Mouse (Mus musculus) hindbrain, embryonic 15.5 days (tissue): Measurements from ENCODE around the gene Gm13272. TPM values are rescaled to one million over a fixed set of nuclear protein-coding genes. Genes with fewer than 3 reads are reported as not detected.
"Not testable (repeated sequence)": the region's sequence is repeated elsewhere in the genome, so short reads cannot be mapped to it uniquely, and the experiment has no call there.

ENCODE experiments used
- ATAC-seq: fragments of 200-750 bp; cut with Nextera tagmentation; 2 replicates; pipeline ENCODE4 v1.8.0; 2017; ENCODE audit warnings: low read depth, moderate number of reproducible peaks, moderate TSS enrichment; ENCODE audit not compliant: low FRiP score
- H3K27ac ChIP-seq: fragments of 300-500 bp; sonication (generic); replicated peaks from 2 replicates; pipeline ENCODE4 v1.5.1; 2015; ENCODE audit warnings: mild to moderate bottlenecking, inconsistent platforms
- H3K27me3 ChIP-seq: fragments of 300-500 bp; sonication (generic); 2 replicates; pipeline ENCODE4 v1.6.1; 2015; ENCODE audit warnings: control low read depth, inconsistent platforms
- H3K36me3 ChIP-seq: fragments of 300-500 bp; sonication (generic); 2 replicates; pipeline ENCODE4 v1.6.1; 2015; ENCODE audit warnings: control low read depth, inconsistent platforms
- H3K4me1 ChIP-seq: fragments of 300-500 bp; sonication (generic); replicated peaks from 2 replicates; pipeline ENCODE4 v1.6.1; 2015; ENCODE audit warnings: control low read depth, inconsistent platforms
- H3K4me2 ChIP-seq: fragments of 300-500 bp; sonication (generic); 2 replicates; pipeline ENCODE4 v1.6.1; 2015; ENCODE audit warnings: moderate library complexity, mild to moderate bottlenecking, inconsistent platforms
- H3K4me3 ChIP-seq: fragments of 300-500 bp; sonication (generic); 2 replicates; pipeline ENCODE4 v1.5.1; 2015; ENCODE audit warnings: mild to moderate bottlenecking, inconsistent platforms
- H3K9ac ChIP-seq: fragments of 300-500 bp; sonication (generic); 2 replicates; pipeline ENCODE4 v1.6.1; 2015; ENCODE audit warnings: inconsistent platforms
- H3K9me3 ChIP-seq: fragments of 300-500 bp; sonication (generic); 2 replicates; pipeline ENCODE4 v1.6.1; 2016; ENCODE audit warnings: control low read depth, inconsistent platforms
- WGBS: fragments of 180-500 bp; shearing (Covaris S2); methylation state at CpG from one replicate; pipeline ENCODE4 v1.1.7; 2015; 5-methylcytosine and 5-hydroxymethylcytosine counted together
- polyA plus RNA-seq: library from polyadenylated mRNA; unstranded; fragments of >200 nt; fragmentation: Nextera tagmentation; extraction: Ambion mirVana; gene quantifications from 2 replicates; pipeline ENCODE4 v1.2.1, GENCODE M21; 2015

Gene Gm13272
- polyA plus RNA-seq, 1 experiment from 2014 or later: not detected

- not testable (repeated sequence) for H3K27ac ChIP-seq, H3K9ac ChIP-seq, H3K36me3 ChIP-seq, H3K27me3 ChIP-seq, ATAC-seq, H3K4me1 ChIP-seq, H3K9me3 ChIP-seq
- WGBS: under 1% methylated on average over 24 of the region's 28 CpGs
- peak overlapping the region; percentile 65 for H3K4me2 ChIP-seq
- peak overlapping the region; percentile 34 for H3K4me3 ChIP-seq
Observed at GRCm38 (mm10) chr4:88760431-88760830, 19.2 kb upstream of the Gm13272 start.

DNA sequence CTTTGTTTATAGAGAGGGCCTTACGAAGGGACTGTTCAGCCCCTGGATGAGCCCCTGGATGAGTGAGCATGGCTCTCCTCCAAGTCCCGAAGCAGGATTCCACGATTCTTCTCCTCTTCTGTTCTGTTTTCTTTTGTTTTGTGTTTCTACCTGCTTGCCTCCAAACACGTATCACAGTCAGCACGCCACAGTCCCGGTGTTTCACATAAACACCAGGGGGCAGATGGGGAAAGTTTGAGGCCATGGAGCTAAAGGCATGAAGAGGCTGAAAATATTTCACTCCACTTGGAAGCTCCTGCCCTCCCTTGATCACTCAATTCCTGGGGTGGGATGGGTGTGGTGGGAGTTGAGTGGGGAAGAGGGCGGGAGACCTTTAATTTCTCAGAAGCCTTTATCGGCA lies 17.9 kb upstream of the Gm13272 start:
- H3K27ac ChIP-seq, H3K36me3 ChIP-seq, H3K27me3 ChIP-seq, H3K4me2 ChIP-seq, H3K4me1 ChIP-seq, H3K9ac ChIP-seq, H3K4me3 ChIP-seq, ATAC-seq, H3K9me3 ChIP-seq: not testable (repeated sequence)
- 71% methylated on average over 6 of the region's 8 CpGs for WGBS

GRCm38 (mm10) chr4:88762341-88762740 lies 17.3 kb upstream of the Gm13272 start:
- H3K9ac ChIP-seq, H3K4me2 ChIP-seq, H3K9me3 ChIP-seq, ATAC-seq, H3K36me3 ChIP-seq, H3K4me1 ChIP-seq, H3K4me3 ChIP-seq, H3K27me3 ChIP-seq, H3K27ac ChIP-seq: not testable (repeated sequence)
- WGBS: 66% methylated on average over 9 of the region's 9 CpGs

DNA sequence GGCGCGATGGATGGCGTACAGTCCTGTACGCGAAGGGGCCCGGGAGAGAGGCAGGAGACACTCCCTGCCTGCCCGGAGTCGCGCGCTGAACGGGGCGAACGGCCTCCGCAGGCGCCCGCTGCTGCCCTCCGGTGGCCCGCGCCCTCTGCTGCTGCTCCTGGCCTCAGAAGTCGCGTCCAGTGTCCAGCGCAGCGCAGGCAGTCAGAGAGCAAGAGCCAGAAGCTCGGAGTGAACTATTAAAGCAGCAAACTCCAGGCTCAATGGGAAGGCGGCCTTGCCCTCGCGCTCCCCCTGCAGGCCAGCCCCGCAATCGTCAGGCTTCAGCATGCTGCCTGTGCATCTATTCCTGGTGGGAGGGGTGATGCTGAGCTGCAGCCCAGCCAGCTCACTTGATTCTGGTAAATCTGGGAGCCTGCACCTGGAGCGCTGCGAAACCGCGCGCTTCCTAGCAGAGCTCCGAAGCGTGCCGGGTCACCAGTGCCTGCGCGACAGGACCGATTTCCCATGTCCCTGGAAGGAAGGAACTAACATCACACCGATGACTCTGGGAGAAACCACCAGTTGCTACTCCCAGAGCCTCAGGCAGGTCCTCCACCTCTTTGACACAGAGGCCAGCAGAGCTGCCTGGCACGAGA lies 16.1 kb upstream of the Gm13272 start:
- not testable (repeated sequence) for ATAC-seq, H3K27ac ChIP-seq, H3K36me3 ChIP-seq, H3K4me1 ChIP-seq, H3K9me3 ChIP-seq, H3K27me3 ChIP-seq, H3K9ac ChIP-seq
- WGBS: 4% methylated on average over 27 of the region's 42 CpGs
- Histone ChIP-seq H3K4me3 (peak overlapping the region; percentile 36), H3K4me2 (peak overlapping the region; percentile 64)

DNA sequence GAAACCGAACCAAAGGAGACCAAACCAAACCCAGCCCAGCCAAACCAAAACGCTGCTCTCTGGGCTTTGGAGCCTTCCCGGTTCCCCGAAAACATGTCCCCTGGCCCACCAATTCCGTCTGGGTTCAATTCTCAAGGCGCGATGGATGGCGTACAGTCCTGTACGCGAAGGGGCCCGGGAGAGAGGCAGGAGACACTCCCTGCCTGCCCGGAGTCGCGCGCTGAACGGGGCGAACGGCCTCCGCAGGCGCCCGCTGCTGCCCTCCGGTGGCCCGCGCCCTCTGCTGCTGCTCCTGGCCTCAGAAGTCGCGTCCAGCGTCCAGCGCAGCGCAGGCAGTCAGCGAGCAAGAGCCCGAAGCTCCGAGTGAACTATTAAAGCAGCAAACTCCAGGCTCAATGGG lies 6.1 kb upstream of the Gm13272 start, which contains the start of gene Gm13290:
Gm13290 (plus strand) TSS at position 301 of the 400 bp plus-strand sequence.
- not testable (repeated sequence) for H3K36me3 ChIP-seq, H3K4me1 ChIP-seq, H3K27me3 ChIP-seq, H3K4me3 ChIP-seq, H3K27ac ChIP-seq, H3K4me2 ChIP-seq, ATAC-seq, H3K9me3 ChIP-seq, H3K9ac ChIP-seq
- no CpG with 5 or more reads among the region's 32 CpGs for WGBS

DNA sequence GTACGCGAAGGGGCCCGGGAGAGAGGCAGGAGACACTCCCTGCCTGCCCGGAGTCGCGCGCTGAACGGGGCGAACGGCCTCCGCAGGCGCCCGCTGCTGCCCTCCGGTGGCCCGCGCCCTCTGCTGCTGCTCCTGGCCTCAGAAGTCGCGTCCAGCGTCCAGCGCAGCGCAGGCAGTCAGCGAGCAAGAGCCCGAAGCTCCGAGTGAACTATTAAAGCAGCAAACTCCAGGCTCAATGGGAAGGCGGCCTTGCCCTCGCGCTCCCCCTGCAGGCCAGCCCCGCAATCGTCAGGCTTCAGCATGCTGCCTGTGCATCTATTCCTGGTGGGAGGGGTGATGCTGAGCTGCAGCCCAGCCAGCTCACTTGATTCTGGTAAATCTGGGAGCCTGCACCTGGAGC lies 3.0 kb upstream of the Gm13272 start, which contains the start of gene Gm13289:
Gm13289 (plus strand) TSS at position 301 of the 400 bp plus-strand sequence.
- ATAC-seq, H3K4me3 ChIP-seq, H3K9ac ChIP-seq, H3K27me3 ChIP-seq, H3K27ac ChIP-seq, H3K36me3 ChIP-seq, H3K4me2 ChIP-seq, H3K9me3 ChIP-seq, H3K4me1 ChIP-seq: not testable (repeated sequence)
- no CpG with 5 or more reads among the region's 29 CpGs for WGBS

- H3K27me3 ChIP-seq, H3K4me3 ChIP-seq, H3K9me3 ChIP-seq, H3K4me1 ChIP-seq, ATAC-seq, H3K36me3 ChIP-seq, H3K27ac ChIP-seq, H3K9ac ChIP-seq, H3K4me2 ChIP-seq: not testable (repeated sequence)
- 50% methylated on average over 16 of the region's 18 CpGs for WGBS
Observed at GRCm38 (mm10) chr4:88780320-88780719, 670 bp downstream of the Gm13272 start.

DNA sequence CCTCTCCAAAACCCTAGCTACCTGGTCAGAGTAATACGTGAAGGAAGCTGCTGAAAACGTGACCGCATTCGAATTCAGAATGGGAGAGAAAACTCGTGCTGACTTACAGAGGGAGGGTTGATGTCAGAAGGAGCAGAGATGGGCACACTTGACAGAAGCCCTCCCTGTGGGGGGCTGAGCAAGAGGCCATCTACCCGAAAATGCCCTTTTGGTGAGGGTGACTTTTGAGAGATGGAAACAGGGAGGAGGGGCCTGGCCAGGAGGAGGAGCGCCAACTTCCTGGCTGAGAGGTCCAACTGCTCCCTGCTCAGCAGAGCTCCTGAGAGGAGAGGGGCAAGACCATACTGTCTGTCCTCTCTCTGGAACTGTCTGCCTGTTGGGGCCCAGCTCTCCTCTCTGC lies 2.2 kb downstream of the Gm13272 start, which contains the start of gene Ifnz:
Ifnz (plus strand) TSS at position 301 of the 400 bp plus-strand sequence.
- not testable (repeated sequence) for H3K36me3 ChIP-seq, H3K27me3 ChIP-seq, ATAC-seq, H3K9me3 ChIP-seq, H3K27ac ChIP-seq, H3K9ac ChIP-seq, H3K4me1 ChIP-seq
- 17% methylated on average over 4 of the region's 7 CpGs for WGBS
- peak within 1 kb of the TSS; percentile 50 for H3K4me2 ChIP-seq
- H3K4me3 ChIP-seq: 0 out of 2 replicates have a peak within 1 kb of the TSS, but pooled peaks have one; percentile 15

DNA sequence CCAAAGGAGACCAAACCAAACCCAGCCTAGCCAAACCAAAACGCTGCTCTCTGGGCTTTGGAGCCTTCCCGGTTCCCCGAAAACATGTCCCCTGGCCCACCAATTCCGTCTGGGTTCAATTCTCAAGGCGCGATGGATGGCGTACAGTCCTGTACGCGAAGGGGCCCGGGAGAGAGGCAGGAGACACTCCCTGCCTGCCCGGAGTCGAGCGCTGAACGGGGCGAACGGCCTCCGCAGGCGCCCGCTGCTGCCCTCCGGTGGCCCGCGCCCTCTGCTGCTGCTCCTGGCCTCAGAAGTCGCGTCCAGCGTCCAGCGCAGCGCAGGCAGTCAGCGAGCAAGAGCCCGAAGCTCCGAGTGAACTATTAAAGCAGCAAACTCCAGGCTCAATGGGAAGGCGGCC lies 2.7 kb downstream of the Gm13272 start:
- H3K4me2 ChIP-seq: peak overlapping the region; percentile 50
- not testable (repeated sequence) for H3K4me1 ChIP-seq, H3K27me3 ChIP-seq, H3K9ac ChIP-seq, H3K27ac ChIP-seq, ATAC-seq, H3K36me3 ChIP-seq, H3K9me3 ChIP-seq
- 0% methylated on average over 3 of the region's 31 CpGs for WGBS
- 0 out of 2 replicates have a peak overlapping the region, but pooled peaks have one; percentile 15 for H3K4me3 ChIP-seq

DNA sequence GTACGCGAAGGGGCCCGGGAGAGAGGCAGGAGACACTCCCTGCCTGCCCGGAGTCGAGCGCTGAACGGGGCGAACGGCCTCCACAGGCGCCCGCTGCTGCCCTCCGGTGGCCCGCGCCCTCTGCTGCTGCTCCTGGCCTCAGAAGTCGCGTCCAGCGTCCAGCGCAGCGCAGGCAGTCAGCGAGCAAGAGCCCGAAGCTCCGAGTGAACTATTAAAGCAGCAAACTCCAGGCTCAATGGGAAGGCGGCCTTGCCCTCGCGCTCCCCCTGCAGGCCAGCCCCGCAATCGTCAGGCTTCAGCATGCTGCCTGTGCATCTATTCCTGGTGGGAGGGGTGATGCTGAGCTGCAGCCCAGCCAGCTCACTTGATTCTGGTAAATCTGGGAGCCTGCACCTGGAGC lies 5.8 kb downstream of the Gm13272 start, which contains the start of gene Gm13276:
Gm13276 (plus strand) TSS at position 301 of the 400 bp plus-strand sequence.
- ATAC-seq, H3K27ac ChIP-seq, H3K27me3 ChIP-seq, H3K9ac ChIP-seq, H3K9me3 ChIP-seq, H3K4me2 ChIP-seq, H3K4me1 ChIP-seq, H3K36me3 ChIP-seq, H3K4me3 ChIP-seq: not testable (repeated sequence)
- WGBS: no CpG with 5 or more reads among the region's 27 CpGs

DNA sequence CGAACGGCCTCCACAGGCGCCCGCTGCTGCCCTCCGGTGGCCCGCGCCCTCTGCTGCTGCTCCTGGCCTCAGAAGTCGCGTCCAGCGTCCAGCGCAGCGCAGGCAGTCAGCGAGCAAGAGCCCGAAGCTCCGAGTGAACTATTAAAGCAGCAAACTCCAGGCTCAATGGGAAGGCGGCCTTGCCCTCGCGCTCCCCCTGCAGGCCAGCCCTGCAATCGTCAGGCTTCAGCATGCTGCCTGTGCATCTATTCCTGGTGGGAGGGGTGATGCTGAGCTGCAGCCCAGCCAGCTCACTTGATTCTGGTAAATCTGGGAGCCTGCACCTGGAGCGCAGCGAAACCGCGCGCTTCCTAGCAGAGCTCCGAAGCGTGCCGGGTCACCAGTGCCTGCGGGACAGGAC lies 8.8 kb downstream of the Gm13272 start, which contains the start of gene Gm13277:
Gm13277 (plus strand) TSS at position 231 of the 400 bp plus-strand sequence.
- H3K36me3 ChIP-seq, H3K9me3 ChIP-seq, H3K27me3 ChIP-seq, H3K4me1 ChIP-seq, ATAC-seq, H3K4me3 ChIP-seq, H3K4me2 ChIP-seq, H3K9ac ChIP-seq, H3K27ac ChIP-seq: not testable (repeated sequence)
- WGBS: no CpG with 5 or more reads among the region's 28 CpGs

GRCm38 (mm10) chr4:88791250-88791649 lies 11.6 kb downstream of the Gm13272 start, which contains the start of gene Gm13278:
Gene Gm13278, plus strand, starts transcription at chr4:88791550.
- ATAC-seq: not testable (repeated sequence)

More at GRCm38 (mm10) chr4:88791250-88791649, 11.6 kb downstream of the Gm13272 start, which contains the start of gene Gm13278:
- H3K36me3 ChIP-seq, H3K4me2 ChIP-seq, H3K9ac ChIP-seq, H3K4me1 ChIP-seq, H3K27ac ChIP-seq, H3K9me3 ChIP-seq, H3K27me3 ChIP-seq, H3K4me3 ChIP-seq: not testable (repeated sequence)
- WGBS: no CpG with 5 or more reads among the region's 28 CpGs
